Mouse (Mus musculus) heart, embryonic 14.5 days (tissue): ENCODE results near the gene Zfp316. TPM values are rescaled to one million over a fixed set of nuclear protein-coding genes. Genes with fewer than 3 reads are reported as not detected.
A peak's percentile ranks its signal among the peaks of the same experiment; 100 is the strongest.

ENCODE experiments used
- ATAC-seq: fragments of 200-750 bp; cut with Nextera tagmentation; 2 replicates; pipeline ENCODE4 v1.8.0; 2017; ENCODE audit warnings: low read depth, moderate TSS enrichment; ENCODE audit not compliant: insufficient number of reproducible peaks, insufficient read depth, low FRiP score
- H3K27ac ChIP-seq, 2 experiments: fragments of 200-500 bp in 1 of 2; fragments of 300-500 bp in 1 of 2; sonication (generic) in 1 of 2; replicated peaks in 1 of 2; 2 replicates each; pipeline ENCODE4 v1.5.1; 2012 to 2014; ENCODE audit warnings: low read depth in 2 of 2, low read length in 2 of 2, control low read depth in 1 of 2, mild to moderate bottlenecking in 1 of 2, mixed read lengths in 1 of 2; ENCODE audit not compliant: control insufficient read depth in 1 of 2, insufficient read depth in 1 of 2
- H3K27me3 ChIP-seq: fragments of 300-500 bp; sonication (generic); 2 replicates; pipeline ENCODE4 v1.6.1; 2014; ENCODE audit warnings: mild to moderate bottlenecking, low read length, control low read depth; ENCODE audit not compliant: control insufficient read depth, insufficient read depth
- H3K36me3 ChIP-seq: fragments of 300-500 bp; sonication (generic); 2 replicates; pipeline ENCODE4 v1.6.1; 2014; ENCODE audit warnings: mild to moderate bottlenecking, control low read depth, low read length, mixed read lengths; ENCODE audit not compliant: control insufficient read depth, insufficient read depth
- H3K4me1 ChIP-seq, 2 experiments: fragments of 200-500 bp in 1 of 2; fragments of 300-500 bp in 1 of 2; sonication (generic) in 1 of 2; 2 replicates each; pipeline ENCODE4 v1.6.1; 2012 to 2014; ENCODE audit warnings: low read length in 2 of 2, control low read depth in 1 of 2, mixed read lengths in 1 of 2; ENCODE audit not compliant: control insufficient read depth in 2 of 2, insufficient read depth in 2 of 2
- H3K4me2 ChIP-seq: fragments of 300-500 bp; sonication (generic); 2 replicates; pipeline ENCODE4 v1.6.1; 2014; ENCODE audit warnings: mild to moderate bottlenecking, low read length
- H3K4me3 ChIP-seq, 2 experiments: fragments of 200-500 bp in 1 of 2; fragments of 300-500 bp in 1 of 2; sonication (generic) in 1 of 2; 2 replicates each; pipeline ENCODE4 v1.5.1; 2012 to 2014; ENCODE audit warnings: low read length in 2 of 2, mild to moderate bottlenecking in 2 of 2, control low read depth in 1 of 2, low read depth in 1 of 2, moderate library complexity in 1 of 2; ENCODE audit not compliant: control insufficient read depth in 1 of 2, insufficient read depth in 1 of 2
- H3K9ac ChIP-seq: fragments of 300-500 bp; sonication (generic); 2 replicates; pipeline ENCODE4 v1.6.1; 2014; ENCODE audit warnings: mild to moderate bottlenecking, low read length
- H3K9me3 ChIP-seq: fragments of 300-500 bp; sonication (generic); 2 replicates; pipeline ENCODE4 v1.6.1; 2016; ENCODE audit warnings: low read length, control low read depth; ENCODE audit not compliant: control insufficient read depth
- whole genome bisulfite sequencing: fragments of 180-500 bp; shearing (Covaris S2); extraction: QIAGEN DNeasy Blood & Tissue Kit; methylation state at CpG from one replicate; pipeline ENCODE4 v1.1.7; 2014; 5-methylcytosine and 5-hydroxymethylcytosine counted together
- polyA plus RNA-seq: library from polyadenylated mRNA; unstranded; fragments of >200 nt; fragmentation: Nextera tagmentation; extraction: Ambion mirVana; gene quantifications from 2 replicates; pipeline ENCODE4 v1.2.1, GENCODE M21; 2014

Zfp316 gene
- polyA plus RNA-seq, 1 experiment from 2014 or later, result 1.6 TPM

- no peak overlapping the region for H3K9ac ChIP-seq
- H3K27ac ChIP-seq, result no peak overlapping the region
- H3K36me3 ChIP-seq, result peaks cover 83% of the 10 kb centered on the region
- ATAC-seq, result no peak
- H3K9me3 ChIP-seq, result no peaks in the 10 kb centered on the region
- H3K4me2 ChIP-seq, result no peak overlapping the region
- H3K4me1 ChIP-seq, result peaks cover 5 to 18% of the 10 kb centered on the region in 2 experiments
- no peaks in the 10 kb centered on the region for H3K27me3 ChIP-seq
- H3K4me3 ChIP-seq, result no peak overlapping the region
- WGBS, result 95% methylated on average over 7 of the region's 7 CpGs
These were observed 40.1 kb upstream of the Zfp316 start for GRCm38 (mm10) chr5:143309916-143310315.

DNA sequence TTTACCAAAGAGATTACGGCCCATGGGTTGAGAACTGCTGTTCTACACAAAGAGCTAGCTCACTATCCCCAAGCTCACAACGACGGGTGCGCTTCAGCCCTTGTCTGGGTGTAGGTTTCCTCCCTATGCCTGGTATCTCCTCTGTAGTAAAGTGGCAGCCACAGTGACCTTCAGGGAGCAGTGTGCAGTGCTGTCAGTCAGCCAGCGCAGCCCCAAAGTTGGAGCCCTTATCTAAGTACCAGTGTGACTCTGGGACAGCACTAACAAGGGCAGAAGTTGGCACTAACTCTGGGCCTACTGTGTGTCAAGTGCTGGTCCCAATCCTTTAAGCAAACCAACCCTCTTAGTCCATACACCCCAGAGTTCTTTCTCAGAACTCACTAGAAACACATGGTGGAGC lies 39.0 kb upstream of the Zfp316 start:
- Histone ChIP-seq H3K9ac (no peak overlapping the region), H3K4me1 (peaks cover under 1 to 11% of the 10 kb centered on the region in 2 experiments; a peak in 3 of 4 replicates), H3K4me2 (no peak overlapping the region), H3K9me3 (no peaks in the 10 kb centered on the region), H3K27ac (peak overlapping the region in 1 of 2 experiments; percentile 0; a peak in 2 of 4 replicates), H3K27me3 (no peaks in the 10 kb centered on the region), H3K4me3 (no peak overlapping the region), H3K36me3 (peaks cover 92% of the 10 kb centered on the region)
- WGBS, result 71% methylated on average over 5 of the region's 5 CpGs
- ATAC-seq, result 0 out of 2 replicates have a peak, but pooled peaks have one; percentile 27

DNA sequence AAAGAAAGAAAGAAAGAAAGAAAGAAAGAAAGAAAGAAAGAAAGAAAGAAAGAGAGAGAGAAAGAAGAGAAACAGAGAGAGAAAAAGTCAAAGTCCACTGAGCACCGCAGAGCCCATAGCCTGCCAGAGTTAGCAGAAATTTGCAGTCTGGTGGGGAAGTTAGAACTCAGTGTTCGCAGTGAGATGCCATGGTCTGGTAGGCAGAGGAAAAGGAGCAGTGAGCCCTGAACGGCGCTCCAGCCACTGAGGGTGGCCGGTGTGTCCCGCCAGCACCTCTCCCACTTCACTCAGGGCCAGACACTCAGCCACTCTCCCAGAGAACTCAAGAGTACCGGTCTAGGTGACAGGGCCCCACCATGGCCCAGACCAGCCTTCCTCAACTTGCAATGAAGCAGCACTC lies 34.4 kb upstream of the Zfp316 start:
- 83% methylated on average over 7 of the region's 7 CpGs for WGBS
- no peaks in the 10 kb centered on the region for H3K9me3 ChIP-seq
- ATAC-seq, result no peak
- no peak overlapping the region for H3K27ac ChIP-seq
- no peaks in the 10 kb centered on the region for H3K27me3 ChIP-seq
- peaks cover 94% of the 10 kb centered on the region for H3K36me3 ChIP-seq
- no peak overlapping the region for H3K4me2 ChIP-seq
- no peak overlapping the region for H3K9ac ChIP-seq
- H3K4me3 ChIP-seq, result no peak overlapping the region
- peaks cover 0 to 8% of the 10 kb centered on the region in 2 experiments; a peak in 1 of 4 replicates for H3K4me1 ChIP-seq

- no peak for ATAC-seq
- Histone ChIP-seq H3K9ac (no peak overlapping the region), H3K4me3 (no peak overlapping the region), H3K27me3 (no peaks in the 10 kb centered on the region), H3K36me3 (peaks cover 68% of the 10 kb centered on the region), H3K4me2 (no peak overlapping the region), H3K27ac (no peak overlapping the region), H3K9me3 (no peaks in the 10 kb centered on the region), H3K4me1 (peaks cover 0 to 8% of the 10 kb centered on the region in 2 experiments; a peak in 1 of 4 replicates)
- 51% methylated on average over 8 of the region's 8 CpGs for WGBS
These were observed 31.5 kb upstream of the Zfp316 start for GRCm38 (mm10) chr5:143301296-143301695.

GRCm38 (mm10) chr5:143299686-143300085 lies 29.9 kb upstream of the Zfp316 start:
- Histone ChIP-seq H3K9me3 (no peaks in the 10 kb centered on the region), H3K4me2 (no peak overlapping the region), H3K4me1 (peaks cover 0 to 8% of the 10 kb centered on the region in 2 experiments; a peak in 1 of 4 replicates), H3K9ac (no peak overlapping the region), H3K4me3 (no peak overlapping the region), H3K27ac (no peak overlapping the region), H3K36me3 (peaks cover 53% of the 10 kb centered on the region), H3K27me3 (no peaks in the 10 kb centered on the region; the same call in 1 of the 2 replicates)
- no peak for ATAC-seq
- WGBS, result 89% methylated on average over 4 of the region's 4 CpGs

DNA sequence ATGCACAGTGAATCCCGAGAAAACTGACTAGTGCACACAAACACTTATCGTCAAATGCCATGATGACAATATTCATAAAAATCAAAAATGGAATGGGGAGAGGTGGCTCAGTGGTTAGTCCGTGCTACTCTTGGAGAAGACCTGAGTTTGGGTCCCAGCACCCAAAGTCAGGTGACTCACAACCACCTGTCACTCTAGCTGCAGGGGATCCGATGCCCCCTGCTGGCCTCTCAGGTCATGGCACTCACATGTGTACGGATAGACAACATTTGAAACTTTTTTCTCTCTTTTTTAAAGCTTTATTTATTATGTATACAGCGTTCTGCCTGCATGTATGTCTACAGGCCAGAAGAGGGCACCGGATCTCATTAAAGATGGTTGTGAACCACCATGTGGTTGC lies 28.6 kb upstream of the Zfp316 start:
- 94% methylated on average over 7 of the region's 7 CpGs for WGBS
- Histone ChIP-seq H3K36me3 (peaks cover 42% of the 10 kb centered on the region), H3K4me2 (no peak overlapping the region), H3K9me3 (no peaks in the 10 kb centered on the region), H3K9ac (no peak overlapping the region), H3K4me1 (peaks cover 7 to 11% of the 10 kb centered on the region in 2 experiments; a peak in 3 of 4 replicates), H3K27ac (no peak overlapping the region), H3K27me3 (peaks cover 13% of the 10 kb centered on the region), H3K4me3 (no peak overlapping the region)
- ATAC-seq, result no peak

- Histone ChIP-seq H3K9me3 (no peaks in the 10 kb centered on the region), H3K4me1 (peaks cover 7 to 16% of the 10 kb centered on the region in 2 experiments; a peak in 3 of 4 replicates), H3K27me3 (peaks cover 17% of the 10 kb centered on the region), H3K36me3 (peaks cover 39% of the 10 kb centered on the region), H3K4me2 (no peak overlapping the region), H3K4me3 (no peak overlapping the region), H3K27ac (no peak overlapping the region), H3K9ac (no peak overlapping the region)
- 75% methylated on average over 9 of the region's 9 CpGs for WGBS
- ATAC-seq, result no peak
These were observed 28.2 kb upstream of the Zfp316 start for GRCm38 (mm10) chr5:143297986-143298385.

- no peak for ATAC-seq
- Histone ChIP-seq H3K27ac (no peak overlapping the region), H3K9me3 (no peaks in the 10 kb centered on the region), H3K27me3 (peaks cover 43% of the 10 kb centered on the region), H3K4me3 (no peak overlapping the region), H3K9ac (no peak overlapping the region), H3K36me3 (peaks cover 13% of the 10 kb centered on the region), H3K4me1 (peaks cover 7 to 16% of the 10 kb centered on the region in 2 experiments; a peak in 3 of 4 replicates), H3K4me2 (no peak overlapping the region)
- WGBS, result 84% methylated on average over 2 of the region's 2 CpGs
These were observed 25.5 kb upstream of the Zfp316 start for GRCm38 (mm10) chr5:143295330-143295729.
